Mouse (Mus musculus): ENCODE data around the gene Kat5. TPM values are rescaled to one million over a fixed set of nuclear protein-coding genes. Genes with fewer than 3 reads are reported as not detected.

Kat5 gene
- polyA plus RNA-seq, 1 experiment from 2014 or later = 31.5 TPM

- Histone ChIP-seq H3K27me3 (ENCODE audit: control insufficient read depth, insufficient read depth, low read length) (no peaks in the 10 kb centered on the region), H3K27ac (ENCODE audit: low read depth, low read length) (no peak overlapping the region), H3K9ac (ENCODE audit: low read depth, low read length) (no peak overlapping the region), H3K36me3 (ENCODE audit: control insufficient read depth, insufficient read depth, low read length) (peaks cover 20% of the 10 kb centered on the region), H3K9me3 (ENCODE audit: control insufficient read depth, low read length) (no peaks in the 10 kb centered on the region), H3K4me1 (ENCODE audit: control insufficient read depth, insufficient read depth, low read length) (peaks cover 14% of the 10 kb centered on the region), H3K4me3 (ENCODE audit: low read length) (no peak overlapping the region), H3K4me2 (replicated peaks; ENCODE audit: low read depth, low read length) (no peak overlapping the region)
- WGBS = 87% methylated on average over 1 of the region's 1 CpGs
- ATAC-seq (ENCODE audit: low FRiP score, low TSS enrichment) = no peak
Measured at GRCm38 (mm10) chr19:5611973-5612372, 1.9 kb upstream of the Kat5 start.

GRCm38 (mm10) chr19:5609171-5609546, 878 bp downstream of the Kat5 start:
- Histone ChIP-seq H3K4me2 (replicated peaks; ENCODE audit: low read depth, low read length) (peak overlapping the region; percentile 69), H3K4me1 (ENCODE audit: control insufficient read depth, insufficient read depth, low read length) (peaks cover 14% of the 10 kb centered on the region), H3K27me3 (ENCODE audit: control insufficient read depth, insufficient read depth, low read length) (no peaks in the 10 kb centered on the region), H3K9ac (ENCODE audit: low read depth, low read length) (peak overlapping the region; percentile 65), H3K4me3 (ENCODE audit: low read length) (peak overlapping the region; percentile 57), H3K27ac (ENCODE audit: low read depth, low read length) (peak overlapping the region; percentile 95; the same call in 1 of the 2 replicates), H3K9me3 (ENCODE audit: control insufficient read depth, low read length) (no peaks in the 10 kb centered on the region), H3K36me3 (ENCODE audit: control insufficient read depth, insufficient read depth, low read length) (peaks cover 48% of the 10 kb centered on the region)
- 55% methylated on average over 10 of the region's 10 CpGs for WGBS
- no peak for ATAC-seq (ENCODE audit: low FRiP score, low TSS enrichment)

GRCm38 (mm10) chr19:5608707-5609106, 1.3 kb downstream of the Kat5 start:
- peak overlapping the region; percentile 65; the same call in 1 of the 2 replicates for H3K9ac ChIP-seq (ENCODE audit: low read depth, low read length)
- H3K4me3 ChIP-seq (ENCODE audit: low read length) = peak overlapping the region; percentile 57
- H3K27ac ChIP-seq (ENCODE audit: low read depth, low read length) = no peak overlapping the region
- peaks cover 14% of the 10 kb centered on the region for H3K4me1 ChIP-seq (ENCODE audit: control insufficient read depth, insufficient read depth, low read length)
- no peak for ATAC-seq (ENCODE audit: low FRiP score, low TSS enrichment)
- peak overlapping the region; percentile 69 for H3K4me2 ChIP-seq (replicated peaks; ENCODE audit: low read depth, low read length)
- 98% methylated on average over 13 of the region's 13 CpGs for WGBS
- no peaks in the 10 kb centered on the region for H3K27me3 ChIP-seq (ENCODE audit: control insufficient read depth, insufficient read depth, low read length)
- peaks cover 53% of the 10 kb centered on the region for H3K36me3 ChIP-seq (ENCODE audit: control insufficient read depth, insufficient read depth, low read length)
- H3K9me3 ChIP-seq (ENCODE audit: control insufficient read depth, low read length) = no peaks in the 10 kb centered on the region

GRCm38 (mm10) chr19:5607705-5608410, 2.2 kb downstream of the Kat5 start:
- WGBS = 96% methylated on average over 26 of the region's 26 CpGs
- Histone ChIP-seq H3K4me3 (ENCODE audit: low read length) (no peak overlapping the region), H3K4me1 (ENCODE audit: control insufficient read depth, insufficient read depth, low read length) (peaks cover 18% of the 10 kb centered on the region), H3K36me3 (ENCODE audit: control insufficient read depth, insufficient read depth, low read length) (peaks cover 61% of the 10 kb centered on the region), H3K4me2 (replicated peaks; ENCODE audit: low read depth, low read length) (no peak overlapping the region), H3K9ac (ENCODE audit: low read depth, low read length) (no peak overlapping the region), H3K27ac (ENCODE audit: low read depth, low read length) (no peak overlapping the region), H3K27me3 (ENCODE audit: control insufficient read depth, insufficient read depth, low read length) (no peaks in the 10 kb centered on the region), H3K9me3 (ENCODE audit: control insufficient read depth, low read length) (no peaks in the 10 kb centered on the region)
- no peak for ATAC-seq (ENCODE audit: low FRiP score, low TSS enrichment)

GRCm38 (mm10) chr19:5606196-5606595, 3.8 kb downstream of the Kat5 start:
- Histone ChIP-seq H3K4me3 (ENCODE audit: low read length) (no peak overlapping the region), H3K36me3 (ENCODE audit: control insufficient read depth, insufficient read depth, low read length) (peaks cover 63% of the 10 kb centered on the region), H3K27ac (ENCODE audit: low read depth, low read length) (no peak overlapping the region), H3K4me1 (ENCODE audit: control insufficient read depth, insufficient read depth, low read length) (peaks cover 24% of the 10 kb centered on the region), H3K27me3 (ENCODE audit: control insufficient read depth, insufficient read depth, low read length) (no peaks in the 10 kb centered on the region), H3K4me2 (replicated peaks; ENCODE audit: low read depth, low read length) (no peak overlapping the region), H3K9me3 (ENCODE audit: control insufficient read depth, low read length) (no peaks in the 10 kb centered on the region), H3K9ac (ENCODE audit: low read depth, low read length) (no peak overlapping the region)
- ATAC-seq (ENCODE audit: low FRiP score, low TSS enrichment) = no peak
- WGBS = 85% methylated on average over 8 of the region's 8 CpGs

- ATAC-seq (ENCODE audit: low FRiP score, low TSS enrichment) = no peak
- WGBS = 94% methylated on average over 7 of the region's 7 CpGs
- Histone ChIP-seq H3K27ac (ENCODE audit: low read depth, low read length) (no peak overlapping the region), H3K9ac (ENCODE audit: low read depth, low read length) (no peak overlapping the region), H3K4me1 (ENCODE audit: control insufficient read depth, insufficient read depth, low read length) (peaks cover 19% of the 10 kb centered on the region), H3K9me3 (ENCODE audit: control insufficient read depth, low read length) (no peaks in the 10 kb centered on the region), H3K27me3 (ENCODE audit: control insufficient read depth, insufficient read depth, low read length) (no peaks in the 10 kb centered on the region), H3K36me3 (ENCODE audit: control insufficient read depth, insufficient read depth, low read length) (peaks cover 63% of the 10 kb centered on the region), H3K4me2 (replicated peaks; ENCODE audit: low read depth, low read length) (no peak overlapping the region), H3K4me3 (ENCODE audit: low read length) (no peak overlapping the region)
Measured at GRCm38 (mm10) chr19:5605126-5605525, 4.9 kb downstream of the Kat5 start.

- WGBS = 88% methylated on average over 7 of the region's 7 CpGs
- H3K27ac ChIP-seq (ENCODE audit: low read depth, low read length) = no peak overlapping the region
- no peaks in the 10 kb centered on the region for H3K27me3 ChIP-seq (ENCODE audit: control insufficient read depth, insufficient read depth, low read length)
- H3K4me1 ChIP-seq (ENCODE audit: control insufficient read depth, insufficient read depth, low read length) = peaks cover 11% of the 10 kb centered on the region
- no peak overlapping the region for H3K9ac ChIP-seq (ENCODE audit: low read depth, low read length)
- no peak overlapping the region for H3K4me3 ChIP-seq (ENCODE audit: low read length)
- no peaks in the 10 kb centered on the region for H3K9me3 ChIP-seq (ENCODE audit: control insufficient read depth, low read length)
- peaks cover 59% of the 10 kb centered on the region for H3K36me3 ChIP-seq (ENCODE audit: control insufficient read depth, insufficient read depth, low read length)
- H3K4me2 ChIP-seq (replicated peaks; ENCODE audit: low read depth, low read length) = no peak overlapping the region
- no peak for ATAC-seq (ENCODE audit: low FRiP score, low TSS enrichment)
Measured at GRCm38 (mm10) chr19:5603664-5604063, 6.4 kb downstream of the Kat5 start.

GRCm38 (mm10) chr19:5601752-5602541, 8.1 kb downstream of the Kat5 start, which contains the start of gene Rnaseh2c:
Gene Rnaseh2c, plus strand, starts transcription at chr19:5601873.
- Histone ChIP-seq H3K4me2 (replicated peaks; ENCODE audit: low read depth, low read length) (peak within 1 kb of the TSS; percentile 86), H3K9ac (ENCODE audit: low read depth, low read length) (peak within 1 kb of the TSS; percentile 98), H3K9me3 (ENCODE audit: control insufficient read depth, low read length) (no peaks in the 10 kb centered on the region), H3K36me3 (ENCODE audit: control insufficient read depth, insufficient read depth, low read length) (peaks cover 42% of the 10 kb centered on the region), H3K4me1 (ENCODE audit: control insufficient read depth, insufficient read depth, low read length) (peaks cover 10% of the 10 kb centered on the region), H3K4me3 (ENCODE audit: low read length) (peak within 1 kb of the TSS; percentile 95), H3K27me3 (ENCODE audit: control insufficient read depth, insufficient read depth, low read length) (no peaks in the 10 kb centered on the region), H3K27ac (ENCODE audit: low read depth, low read length) (peak within 1 kb of the TSS; percentile 89)
- peak; percentile 82 for ATAC-seq (ENCODE audit: low FRiP score, low TSS enrichment)
- under 1% methylated on average over 64 of the region's 64 CpGs for WGBS

GRCm38 (mm10) chr19:5599224-5599623, 10.8 kb downstream of the Kat5 start:
- Histone ChIP-seq H3K4me3 (ENCODE audit: low read length) (no peak overlapping the region), H3K4me2 (replicated peaks; ENCODE audit: low read depth, low read length) (no peak overlapping the region), H3K27me3 (ENCODE audit: control insufficient read depth, insufficient read depth, low read length) (no peaks in the 10 kb centered on the region), H3K9ac (ENCODE audit: low read depth, low read length) (no peak overlapping the region), H3K27ac (ENCODE audit: low read depth, low read length) (no peak overlapping the region), H3K36me3 (ENCODE audit: control insufficient read depth, insufficient read depth, low read length) (peaks cover 15% of the 10 kb centered on the region), H3K9me3 (ENCODE audit: control insufficient read depth, low read length) (no peaks in the 10 kb centered on the region), H3K4me1 (ENCODE audit: control insufficient read depth, insufficient read depth, low read length) (peaks cover 10% of the 10 kb centered on the region)
- ATAC-seq (ENCODE audit: low FRiP score, low TSS enrichment) = no peak
- WGBS = 78% methylated on average over 4 of the region's 4 CpGs

Measured in kidney, embryonic 14.5 days (tissue).